Mouse (Mus musculus): ENCODE data around the gene Slc25a48. TPM values are rescaled to one million over a fixed set of nuclear protein-coding genes. Genes with fewer than 3 reads are reported as not detected.

Gene Slc25a48
- polyA plus RNA-seq, 1 experiment from 2014 or later, result 0.04 TPM

DNA sequence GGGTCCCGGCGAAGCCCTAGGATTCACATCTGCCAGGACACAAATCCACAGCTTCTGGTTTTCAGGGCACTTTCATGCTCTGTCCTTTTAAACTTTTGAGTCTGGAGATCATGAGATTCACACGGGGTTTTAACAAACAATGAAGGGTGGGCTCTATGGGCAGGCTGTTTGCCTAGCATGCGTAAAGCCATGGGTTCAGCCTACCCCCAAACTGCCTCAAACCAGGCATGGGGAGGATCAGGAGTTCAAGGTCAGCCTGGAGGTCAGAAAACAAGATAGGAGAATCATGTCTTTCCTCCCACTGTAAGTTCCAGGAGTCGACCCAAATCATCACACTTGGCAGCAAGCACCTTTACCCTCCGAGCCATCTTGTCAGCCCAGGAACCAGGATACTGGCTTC is 18.6 kb upstream of the Slc25a48 start:
- WGBS (ENCODE audit: insufficient replicate concordance), result 59% methylated on average over 6 of the region's 6 CpGs
- Histone ChIP-seq H3K27ac (ENCODE audit: low read depth, low read length) (no peak overlapping the region), H3K9ac (ENCODE audit: low read depth, low read length) (no peak overlapping the region)

DNA sequence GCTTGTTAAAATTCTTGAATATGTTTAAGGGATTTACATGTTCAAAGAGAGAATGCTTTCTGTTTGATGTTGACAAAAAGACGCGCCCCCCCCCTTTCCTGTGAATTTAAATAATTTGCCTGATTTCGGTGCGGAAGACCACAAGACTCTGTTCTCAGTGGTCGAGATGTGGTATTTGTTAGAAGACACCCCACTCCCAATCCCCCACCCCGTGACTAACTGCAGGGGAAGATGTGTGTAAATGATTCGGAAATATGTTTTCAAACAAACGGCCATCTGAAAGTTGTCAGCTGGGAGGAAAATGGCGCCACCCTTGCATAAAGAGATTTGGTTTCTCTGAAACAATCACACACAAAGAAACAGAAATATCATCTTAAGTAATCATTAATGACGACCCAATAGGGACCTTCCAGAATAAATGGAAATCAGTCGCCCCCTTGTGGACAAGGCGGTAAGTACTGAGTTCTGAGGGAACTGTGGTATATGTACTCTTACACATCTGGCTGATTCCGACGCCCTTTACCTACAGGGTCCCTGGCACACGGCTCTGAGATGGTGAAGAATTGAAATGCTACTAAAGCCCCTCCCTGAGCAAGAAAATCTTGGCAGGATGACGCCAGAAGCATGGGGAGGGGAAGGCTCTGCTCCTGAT is 16.0 kb upstream of the Slc25a48 start:
- Histone ChIP-seq H3K27ac (ENCODE audit: low read depth, low read length) (no peak overlapping the region), H3K9me3 (replicated peaks; ENCODE audit: control insufficient read depth, low read length) (no peaks in the 10 kb centered on the region), H3K4me1 (ENCODE audit: control insufficient read depth, insufficient read depth, low read length) (peaks cover 8% of the 10 kb centered on the region; the same call in 1 of the 2 replicates), H3K4me2 (peak overlapping the region; percentile 29), H3K4me3 (ENCODE audit: low read depth, low read length) (no peak overlapping the region), H3K27me3 (ENCODE audit: control insufficient read depth, insufficient read depth, low read length) (peaks cover 16% of the 10 kb centered on the region), H3K9ac (ENCODE audit: low read depth, low read length) (no peak overlapping the region), H3K36me3 (ENCODE audit: control insufficient read depth, insufficient read depth, low read length) (no peaks in the 10 kb centered on the region)
- 19% methylated on average over 16 of the region's 16 CpGs for WGBS (ENCODE audit: insufficient replicate concordance)
- ATAC-seq (replicated peaks; ENCODE audit: insufficient number of reproducible peaks, low FRiP score, low TSS enrichment), result no peak

More for the DNA sequence above, 18.6 kb upstream of the Slc25a48 start:
- Histone ChIP-seq H3K36me3 (ENCODE audit: control insufficient read depth, insufficient read depth, low read length) (no peaks in the 10 kb centered on the region), H3K27me3 (ENCODE audit: control insufficient read depth, insufficient read depth, low read length) (peaks cover 8% of the 10 kb centered on the region; the same call in 1 of the 2 replicates), H3K9me3 (replicated peaks; ENCODE audit: control insufficient read depth, low read length) (no peaks in the 10 kb centered on the region), H3K4me1 (ENCODE audit: control insufficient read depth, insufficient read depth, low read length) (peaks cover 8% of the 10 kb centered on the region; the same call in 1 of the 2 replicates), H3K4me3 (ENCODE audit: low read depth, low read length) (no peak overlapping the region), H3K4me2 (no peak overlapping the region)
- ATAC-seq (replicated peaks; ENCODE audit: insufficient number of reproducible peaks, low FRiP score, low TSS enrichment), result no peak

GRCm38 (mm10) chr13:56425931-56426330 is 12.2 kb upstream of the Slc25a48 start:
- peaks cover 23% of the 10 kb centered on the region for H3K27me3 ChIP-seq (ENCODE audit: control insufficient read depth, insufficient read depth, low read length)

GRCm38 (mm10) chr13:56426365-56426764 is 11.8 kb upstream of the Slc25a48 start, which contains the start of gene Gm3045:
Gm3045 (plus strand) TSS chr13:56426594.
- Histone ChIP-seq H3K27ac (ENCODE audit: low read depth, low read length) (no peak within 1 kb of the TSS), H3K4me2 (no peak within 1 kb of the TSS), H3K4me1 (ENCODE audit: control insufficient read depth, insufficient read depth, low read length) (no peaks in the 10 kb centered on the region), H3K27me3 (ENCODE audit: control insufficient read depth, insufficient read depth, low read length) (peaks cover 23% of the 10 kb centered on the region), H3K9ac (ENCODE audit: low read depth, low read length) (no peak within 1 kb of the TSS), H3K9me3 (replicated peaks; ENCODE audit: control insufficient read depth, low read length) (no peaks in the 10 kb centered on the region), H3K36me3 (ENCODE audit: control insufficient read depth, insufficient read depth, low read length) (no peaks in the 10 kb centered on the region), H3K4me3 (ENCODE audit: low read depth, low read length) (no peak within 1 kb of the TSS)
- WGBS (ENCODE audit: insufficient replicate concordance), result 72% methylated on average over 4 of the region's 4 CpGs
- no peak for ATAC-seq (replicated peaks; ENCODE audit: insufficient number of reproducible peaks, low FRiP score, low TSS enrichment)

More at GRCm38 (mm10) chr13:56425931-56426330, 12.2 kb upstream of the Slc25a48 start:
- Histone ChIP-seq H3K9me3 (replicated peaks; ENCODE audit: control insufficient read depth, low read length) (no peaks in the 10 kb centered on the region), H3K4me3 (ENCODE audit: low read depth, low read length) (no peak overlapping the region), H3K4me1 (ENCODE audit: control insufficient read depth, insufficient read depth, low read length) (no peaks in the 10 kb centered on the region), H3K4me2 (no peak overlapping the region), H3K36me3 (ENCODE audit: control insufficient read depth, insufficient read depth, low read length) (no peaks in the 10 kb centered on the region), H3K27ac (ENCODE audit: low read depth, low read length) (no peak overlapping the region), H3K9ac (ENCODE audit: low read depth, low read length) (no peak overlapping the region)
- 82% methylated on average over 7 of the region's 7 CpGs for WGBS (ENCODE audit: insufficient replicate concordance)
- no peak for ATAC-seq (replicated peaks; ENCODE audit: insufficient number of reproducible peaks, low FRiP score, low TSS enrichment)

- Histone ChIP-seq H3K36me3 (ENCODE audit: control insufficient read depth, insufficient read depth, low read length) (no peaks in the 10 kb centered on the region), H3K4me3 (ENCODE audit: low read depth, low read length) (no peak overlapping the region), H3K9ac (ENCODE audit: low read depth, low read length) (no peak overlapping the region), H3K4me1 (ENCODE audit: control insufficient read depth, insufficient read depth, low read length) (no peaks in the 10 kb centered on the region), H3K27me3 (ENCODE audit: control insufficient read depth, insufficient read depth, low read length) (peaks cover 16% of the 10 kb centered on the region), H3K9me3 (replicated peaks; ENCODE audit: control insufficient read depth, low read length) (no peaks in the 10 kb centered on the region), H3K27ac (ENCODE audit: low read depth, low read length) (no peak overlapping the region), H3K4me2 (no peak overlapping the region)
- peak; percentile 33 for ATAC-seq (replicated peaks; ENCODE audit: insufficient number of reproducible peaks, low FRiP score, low TSS enrichment)
- WGBS (ENCODE audit: insufficient replicate concordance), result 30% methylated on average over 16 of the region's 16 CpGs
These were observed 9.2 kb upstream of the Slc25a48 start for GRCm38 (mm10) chr13:56428724-56429500.

GRCm38 (mm10) chr13:56432496-56432895 is 5.7 kb upstream of the Slc25a48 start:
- no peak overlapping the region for H3K9ac ChIP-seq (ENCODE audit: low read depth, low read length)
- H3K4me1 ChIP-seq (ENCODE audit: control insufficient read depth, insufficient read depth, low read length), result no peaks in the 10 kb centered on the region
- no peaks in the 10 kb centered on the region for H3K9me3 ChIP-seq (replicated peaks; ENCODE audit: control insufficient read depth, low read length)
- 80% methylated on average over 11 of the region's 12 CpGs for WGBS (ENCODE audit: insufficient replicate concordance)
- no peak for ATAC-seq (replicated peaks; ENCODE audit: insufficient number of reproducible peaks, low FRiP score, low TSS enrichment)
- H3K4me2 ChIP-seq, result no peak overlapping the region
- H3K27ac ChIP-seq (ENCODE audit: low read depth, low read length), result no peak overlapping the region
- no peaks in the 10 kb centered on the region for H3K36me3 ChIP-seq (ENCODE audit: control insufficient read depth, insufficient read depth, low read length)
- H3K4me3 ChIP-seq (ENCODE audit: low read depth, low read length), result no peak overlapping the region
- peaks cover 36% of the 10 kb centered on the region for H3K27me3 ChIP-seq (ENCODE audit: control insufficient read depth, insufficient read depth, low read length)

DNA sequence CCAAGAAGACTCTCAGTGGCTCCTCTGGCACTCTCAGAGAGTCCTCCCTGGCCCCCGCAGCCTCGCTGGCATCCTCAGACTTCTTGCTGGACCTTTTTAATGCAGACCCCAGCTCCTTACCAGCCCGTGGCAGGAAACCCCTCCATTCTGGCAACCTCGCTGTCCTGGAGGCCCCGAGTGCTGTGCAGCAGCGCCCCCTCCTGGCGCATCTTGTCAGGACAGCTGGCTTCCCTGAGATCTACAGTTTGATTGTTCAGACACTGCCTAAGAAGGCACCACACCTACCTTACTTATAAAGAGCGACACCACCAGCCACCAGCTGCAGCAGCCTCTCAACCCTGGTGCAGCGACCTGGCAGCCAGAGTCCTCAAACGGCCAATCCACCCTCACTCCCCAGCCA is 4.7 kb upstream of the Slc25a48 start:
- Histone ChIP-seq H3K4me1 (ENCODE audit: control insufficient read depth, insufficient read depth, low read length) (0 out of 2 replicates have a peak, but pooled peaks cover 3% of the 10 kb centered on the region), H3K4me2 (no peak overlapping the region), H3K27ac (ENCODE audit: low read depth, low read length) (no peak overlapping the region), H3K27me3 (ENCODE audit: control insufficient read depth, insufficient read depth, low read length) (peaks cover 43% of the 10 kb centered on the region), H3K9ac (ENCODE audit: low read depth, low read length) (no peak overlapping the region), H3K9me3 (replicated peaks; ENCODE audit: control insufficient read depth, low read length) (no peaks in the 10 kb centered on the region), H3K36me3 (ENCODE audit: control insufficient read depth, insufficient read depth, low read length) (no peaks in the 10 kb centered on the region), H3K4me3 (ENCODE audit: low read depth, low read length) (no peak overlapping the region)
- 10% methylated on average over 10 of the region's 10 CpGs for WGBS (ENCODE audit: insufficient replicate concordance)
- ATAC-seq (replicated peaks; ENCODE audit: insufficient number of reproducible peaks, low FRiP score, low TSS enrichment), result no peak

GRCm38 (mm10) chr13:56434311-56434751 is 3.8 kb upstream of the Slc25a48 start:
- H3K4me2 ChIP-seq, result no peak overlapping the region
- ATAC-seq (replicated peaks; ENCODE audit: insufficient number of reproducible peaks, low FRiP score, low TSS enrichment), result no peak
- H3K36me3 ChIP-seq (ENCODE audit: control insufficient read depth, insufficient read depth, low read length), result no peaks in the 10 kb centered on the region
- H3K27me3 ChIP-seq (ENCODE audit: control insufficient read depth, insufficient read depth, low read length), result peaks cover 48% of the 10 kb centered on the region
- 70% methylated on average over 9 of the region's 9 CpGs for WGBS (ENCODE audit: insufficient replicate concordance)
- H3K9ac ChIP-seq (ENCODE audit: low read depth, low read length), result no peak overlapping the region
- no peak overlapping the region for H3K4me3 ChIP-seq (ENCODE audit: low read depth, low read length)
- 0 out of 2 replicates have a peak, but pooled peaks cover 3% of the 10 kb centered on the region for H3K4me1 ChIP-seq (ENCODE audit: control insufficient read depth, insufficient read depth, low read length)
- no peak overlapping the region for H3K27ac ChIP-seq (ENCODE audit: low read depth, low read length)
- H3K9me3 ChIP-seq (replicated peaks; ENCODE audit: control insufficient read depth, low read length), result no peaks in the 10 kb centered on the region

All from heart, embryonic 11.5 days (tissue).